Mouse (Mus musculus) gastrocnemius, postnatal 4 days (tissue): ENCODE measurements at regions not wholly inside any gene's neighbourhood (a gene's known extent, or its start where the extent isn't known, plus 50 kb on each side); places are given as distances from the start of the nearest gene placed in this dataset.

Experiments used
- DNase-seq, 2 experiments: peaks; one replicate each; pipeline ENCODE4 v3.0.0; 2021 to 2022; ENCODE audit warnings: low spot score in 2 of 2, mixed read lengths in 2 of 2

- no peak for DNase-seq
These were observed 119.5 kb upstream of the Pde3a start for GRCm38 (mm10) chr6:141129596-141129995.

- no peak for DNase-seq
These were observed 114.9 kb upstream of the Pde3a start for GRCm38 (mm10) chr6:141134176-141134575.

- no peak for DNase-seq
These were observed 112.2 kb upstream of the Pde3a start for GRCm38 (mm10) chr6:141136664-141137375.

GRCm38 (mm10) chr6:141141016-141141415, 108.1 kb upstream of the Pde3a start:
- DNase-seq: no peak

- DNase-seq: no peak
These were observed 100.5 kb upstream of the Pde3a start for GRCm38 (mm10) chr6:141148417-141149169.

GRCm38 (mm10) chr6:141149170-141149917, 99.7 kb upstream of the Pde3a start:
- no peak for DNase-seq

- no peak for DNase-seq
These were observed 89.7 kb upstream of the Pde3a start for GRCm38 (mm10) chr6:141159326-141159725.

- DNase-seq: peak in 1 of 2 experiments; percentile 16
These were observed 87.3 kb upstream of the Pde3a start for GRCm38 (mm10) chr6:141161626-141162233.

- no peak for DNase-seq
These were observed 81.8 kb upstream of the Pde3a start for GRCm38 (mm10) chr6:141167270-141167669.

GRCm38 (mm10) chr6:141168356-141168755, 80.7 kb upstream of the Pde3a start:
- DNase-seq: no peak

- no peak for DNase-seq
These were observed 65.3 kb upstream of the Pde3a start for GRCm38 (mm10) chr6:141183782-141184181.

GRCm38 (mm10) chr6:141188036-141188435, 61.0 kb upstream of the Pde3a start:
- no peak for DNase-seq

GRCm38 (mm10) chr6:141189093-141189492, 60.0 kb upstream of the Pde3a start:
- no peak for DNase-seq

GRCm38 (mm10) chr6:141189701-141190100, 59.4 kb upstream of the Pde3a start:
- no peak for DNase-seq

GRCm38 (mm10) chr6:141190383-141190782, 58.7 kb upstream of the Pde3a start:
- no peak for DNase-seq

GRCm38 (mm10) chr6:141197501-141197900, 51.6 kb upstream of the Pde3a start:
- no peak for DNase-seq
